Mouse (Mus musculus): ENCODE data around the gene Cacng6.

The Cacng6 gene

GRCm38 (mm10) chr7:3420466-3420865, 3.5 kb upstream of the Cacng6 start:
- DNase-seq (ENCODE audit: low spot score in 2 of 2): no peak

- DNase-seq (ENCODE audit: low spot score in 2 of 2): no peak
Observed at GRCm38 (mm10) chr7:3421297-3421696, 2.7 kb upstream of the Cacng6 start.

- DNase-seq (ENCODE audit: low spot score in 2 of 2): no peak
Observed at GRCm38 (mm10) chr7:3422051-3422450, 1.9 kb upstream of the Cacng6 start.

- no peak for DNase-seq (ENCODE audit: low spot score in 2 of 2)
Observed at GRCm38 (mm10) chr7:3423430-3423829, 565 bp upstream of the Cacng6 start.

- no peak for DNase-seq (ENCODE audit: low spot score in 2 of 2)
Observed at GRCm38 (mm10) chr7:3425141-3425540, 1.1 kb downstream of the Cacng6 start.

GRCm38 (mm10) chr7:3430161-3430560, 6.2 kb downstream of the Cacng6 start:
- no peak for DNase-seq (ENCODE audit: low spot score in 2 of 2)

- DNase-seq (ENCODE audit: low spot score in 2 of 2): no peak
Observed at GRCm38 (mm10) chr7:3432066-3432465, 8.1 kb downstream of the Cacng6 start.

- no peak for DNase-seq (ENCODE audit: low spot score in 2 of 2)
Observed at GRCm38 (mm10) chr7:3437941-3438340, 13.9 kb downstream of the Cacng6 start.

- no peak for DNase-seq (ENCODE audit: low spot score in 2 of 2)
Observed at GRCm38 (mm10) chr7:3439984-3440383, 16.0 kb downstream of the Cacng6 start.

- no peak for DNase-seq (ENCODE audit: low spot score in 2 of 2)
Observed at GRCm38 (mm10) chr7:3440526-3440925, 16.5 kb downstream of the Cacng6 start.

GRCm38 (mm10) chr7:3442476-3443062, 18.6 kb downstream of the Cacng6 start:
- DNase-seq (ENCODE audit: low spot score in 2 of 2): no peak

- no peak for DNase-seq (ENCODE audit: low spot score in 2 of 2)
Observed at GRCm38 (mm10) chr7:3444678-3445077, 20.7 kb downstream of the Cacng6 start.

- no peak for DNase-seq (ENCODE audit: low spot score in 2 of 2)
Observed at GRCm38 (mm10) chr7:3446584-3446983, 22.6 kb downstream of the Cacng6 start.

- no peak for DNase-seq (ENCODE audit: low spot score in 2 of 2)
Observed at GRCm38 (mm10) chr7:3447026-3447425, 23.0 kb downstream of the Cacng6 start.

GRCm38 (mm10) chr7:3448737-3449454, 24.9 kb downstream of the Cacng6 start:
- peak; percentile 56 to 82 for DNase-seq (ENCODE audit: low spot score in 2 of 2)

GRCm38 (mm10) chr7:3450671-3451070, 26.7 kb downstream of the Cacng6 start:
- DNase-seq (ENCODE audit: low spot score in 2 of 2): no peak

- no peak for DNase-seq (ENCODE audit: low spot score in 2 of 2)
Observed at GRCm38 (mm10) chr7:3451161-3451560, 27.2 kb downstream of the Cacng6 start.

GRCm38 (mm10) chr7:3452821-3453485, 29.0 kb downstream of the Cacng6 start:
- no peak for DNase-seq (ENCODE audit: low spot score in 2 of 2)

- DNase-seq (ENCODE audit: low spot score in 2 of 2): no peak
Observed at GRCm38 (mm10) chr7:3453486-3454183, 29.6 kb downstream of the Cacng6 start.

GRCm38 (mm10) chr7:3457111-3457840, 33.3 kb downstream of the Cacng6 start:
- no peak for DNase-seq (ENCODE audit: low spot score in 2 of 2)

- peak in 1 of 2 experiments; percentile 22 for DNase-seq (ENCODE audit: low spot score in 2 of 2)
Observed at GRCm38 (mm10) chr7:3457841-3458217, 33.8 kb downstream of the Cacng6 start.

GRCm38 (mm10) chr7:3460261-3460660, 36.3 kb downstream of the Cacng6 start:
- no peak for DNase-seq (ENCODE audit: low spot score in 2 of 2)

All from urinary bladder, postnatal 4 days (tissue).